Mouse (Mus musculus) ES-Bruce4 (cell line): ENCODE measurements around the gene Tmod1.

Experiments
- CTCF ChIP-seq: IDR thresholded peaks from one replicate; pipeline ENCODE4 v1.8.1; 2011; ENCODE audit warnings: low read depth, low read length
- EP300 ChIP-seq: IDR thresholded peaks from 2 replicates; pipeline ENCODE4 v1.6.1; 2011; ENCODE audit warnings: low read depth, low read length; ENCODE audit not compliant: insufficient read depth
- POLR2A ChIP-seq: IDR thresholded peaks from one replicate; pipeline ENCODE4 v1.8.1; 2011; ENCODE audit warnings: low read length; ENCODE audit not compliant: insufficient read depth

- TF ChIP-seq CTCF, result no peak
- TF ChIP-seq POLR2A, result no peak
- no peak for TF ChIP-seq EP300
These were observed 3.7 kb downstream of the Tmod1 start for GRCm38 (mm10) chr4:46042505-46042850.
